Mouse (Mus musculus) kidney, adult 9 months (tissue): Measurements from ENCODE around the gene Arhgap44.

ENCODE experiments used
- DNase-seq: peaks from one replicate; pipeline ENCODE4 v3.0.0; 2022

Gene Arhgap44

DNA sequence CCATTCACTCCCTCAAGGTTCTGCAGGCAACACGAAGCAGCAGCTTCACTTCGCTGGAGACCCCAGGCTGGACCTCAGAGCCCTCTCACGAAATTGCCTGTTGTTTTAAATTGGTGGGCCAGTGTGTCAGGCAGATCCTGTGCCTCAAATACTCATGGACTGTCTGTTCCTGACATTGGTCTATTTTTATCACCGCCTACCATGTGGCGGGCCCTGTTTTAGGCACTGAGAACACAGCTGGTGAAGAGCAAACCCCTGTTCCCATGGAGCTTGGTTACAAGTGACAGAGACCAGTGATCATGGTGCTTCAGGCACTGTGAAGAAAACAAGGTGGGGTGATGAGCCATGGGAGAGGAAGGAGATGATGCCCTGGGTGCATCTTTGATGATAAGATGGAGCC is 93.2 kb downstream of the Arhgap44 start:
- no peak for DNase-seq

- no peak for DNase-seq
Observed at GRCm38 (mm10) chr11:65069051-65069450, 93.7 kb downstream of the Arhgap44 start.

DNA sequence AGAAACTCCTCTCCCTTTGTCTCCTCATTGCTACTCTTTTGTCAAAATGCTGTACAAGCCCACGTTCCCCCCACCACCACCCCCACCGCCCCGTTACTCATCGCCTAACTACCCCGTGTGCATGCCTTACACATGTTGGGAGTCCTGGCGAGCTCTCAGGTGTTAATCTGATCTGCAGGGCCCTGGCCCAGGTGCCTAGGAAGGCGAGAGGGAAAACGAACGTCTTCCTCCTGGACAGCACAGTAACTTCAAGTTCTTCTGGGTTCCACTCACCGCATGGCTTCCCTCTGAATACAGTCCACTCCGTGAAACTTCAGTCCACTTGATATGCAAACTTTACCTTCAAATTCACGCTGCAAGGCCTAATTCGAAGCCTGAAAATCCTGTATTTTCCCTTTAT is 97.6 kb downstream of the Arhgap44 start:
- DNase-seq: no peak

- peak; percentile 10 for DNase-seq
Observed at GRCm38 (mm10) chr11:65061437-65061836, 101.3 kb downstream of the Arhgap44 start.

GRCm38 (mm10) chr11:65059531-65059930 is 103.2 kb downstream of the Arhgap44 start:
- no peak for DNase-seq

GRCm38 (mm10) chr11:65058224-65058908 is 104.4 kb downstream of the Arhgap44 start:
- no peak for DNase-seq

DNA sequence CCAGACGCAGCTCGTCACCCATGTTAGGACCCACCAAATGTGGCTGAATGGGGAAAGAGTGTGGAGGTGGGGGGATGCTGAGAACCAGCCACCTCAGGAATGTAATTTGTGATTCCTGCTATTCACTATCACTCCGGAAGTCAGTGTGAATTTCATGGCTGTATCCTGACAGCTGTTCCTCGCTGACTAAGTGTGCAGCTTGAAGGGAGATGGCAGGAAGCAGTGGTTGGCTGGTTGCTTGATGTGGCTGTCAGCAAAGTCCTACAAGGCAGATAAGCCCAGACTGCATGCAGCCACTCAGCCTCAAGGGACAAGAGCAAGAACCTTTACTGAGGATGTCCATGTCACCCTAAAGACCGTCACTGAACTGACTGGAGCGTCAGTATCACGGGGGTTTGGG is 107.2 kb downstream of the Arhgap44 start:
- DNase-seq: no peak

DNA sequence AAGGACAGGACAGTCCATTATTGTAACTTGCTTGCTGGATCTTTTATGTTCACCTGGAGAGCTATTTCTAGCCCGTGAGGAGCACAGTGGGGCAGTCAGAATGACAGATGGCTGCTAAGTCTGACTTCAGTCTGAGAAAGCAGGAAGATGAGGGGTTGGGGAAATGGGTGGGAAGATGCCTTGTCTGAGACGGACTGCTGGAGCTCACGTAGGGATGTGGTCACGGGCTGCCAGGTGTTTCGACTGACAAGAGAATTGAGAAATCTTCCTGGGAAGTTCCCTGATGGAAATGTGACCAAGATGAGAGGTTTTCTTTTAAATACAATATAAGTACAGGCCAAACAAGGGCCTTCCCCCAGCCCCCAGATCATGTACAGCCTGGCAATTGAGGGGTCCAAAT is 108.5 kb downstream of the Arhgap44 start:
- DNase-seq: no peak

DNA sequence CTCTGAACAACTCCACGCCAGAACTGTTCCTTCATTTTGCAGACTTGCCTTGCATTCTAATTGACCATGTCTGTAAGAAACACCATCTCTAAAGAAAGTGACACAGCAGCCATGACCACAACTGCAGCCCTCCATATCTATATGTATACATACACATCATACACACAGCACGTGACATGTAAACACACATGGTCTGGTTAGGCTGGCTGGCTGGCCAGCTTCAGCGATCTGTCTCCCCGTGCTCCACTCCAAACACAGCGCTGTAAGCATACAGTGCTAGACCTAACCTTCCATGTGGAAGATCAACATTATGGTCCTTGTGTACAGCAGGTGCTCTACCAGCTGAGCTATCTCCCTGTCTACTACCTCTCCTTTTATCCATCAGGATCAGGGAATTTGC is 111.9 kb downstream of the Arhgap44 start:
- no peak for DNase-seq

DNA sequence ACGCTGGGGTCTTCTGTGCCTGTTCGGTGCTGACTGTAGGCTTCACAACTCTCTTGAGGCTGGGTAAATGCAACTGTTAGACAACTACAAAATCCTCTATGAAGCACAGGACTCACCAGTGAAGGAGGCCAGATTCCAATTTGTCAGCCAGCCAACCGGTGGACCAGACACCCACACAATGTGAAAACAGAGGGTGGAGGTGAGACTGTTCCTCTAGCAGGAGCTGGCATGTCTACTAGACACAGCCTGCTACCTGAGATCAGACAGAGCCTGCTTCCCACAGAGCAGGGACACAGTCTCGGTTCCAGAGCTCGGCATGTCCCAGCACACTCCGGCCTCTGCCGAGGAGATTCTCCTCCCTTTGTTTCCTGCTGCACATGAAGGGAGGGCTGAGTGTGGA is 113.7 kb downstream of the Arhgap44 start:
- DNase-seq: no peak

- no peak for DNase-seq
Observed at GRCm38 (mm10) chr11:65040556-65040955, 122.2 kb downstream of the Arhgap44 start.

DNA sequence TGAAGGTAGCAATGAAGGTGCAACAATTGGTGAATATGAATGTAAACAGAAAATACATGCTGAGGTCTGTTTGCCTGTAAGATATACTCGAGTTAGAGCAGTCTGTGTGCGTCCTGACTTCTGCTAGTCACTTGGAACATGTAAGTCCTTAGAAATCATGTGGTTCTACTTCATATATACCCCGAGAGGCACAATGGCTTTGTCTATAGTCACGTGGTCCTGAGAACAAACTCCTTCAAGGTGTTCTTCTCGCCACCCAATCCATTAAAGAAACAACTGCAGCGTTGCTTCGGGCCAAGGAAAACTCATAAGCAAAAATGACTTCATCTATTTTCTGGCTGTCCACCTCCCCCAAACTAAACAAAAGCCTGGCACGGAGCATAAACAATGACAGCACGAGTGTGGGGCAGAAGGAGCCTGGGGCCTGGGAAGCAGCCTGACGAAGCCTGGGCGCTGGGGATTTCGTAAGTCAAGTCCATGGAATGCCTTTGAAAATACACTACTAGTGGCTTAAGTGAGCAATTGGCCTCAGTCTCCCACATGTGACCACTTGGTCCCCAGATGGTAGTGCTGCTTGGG is 123.2 kb downstream of the Arhgap44 start:
- DNase-seq: no peak

DNA sequence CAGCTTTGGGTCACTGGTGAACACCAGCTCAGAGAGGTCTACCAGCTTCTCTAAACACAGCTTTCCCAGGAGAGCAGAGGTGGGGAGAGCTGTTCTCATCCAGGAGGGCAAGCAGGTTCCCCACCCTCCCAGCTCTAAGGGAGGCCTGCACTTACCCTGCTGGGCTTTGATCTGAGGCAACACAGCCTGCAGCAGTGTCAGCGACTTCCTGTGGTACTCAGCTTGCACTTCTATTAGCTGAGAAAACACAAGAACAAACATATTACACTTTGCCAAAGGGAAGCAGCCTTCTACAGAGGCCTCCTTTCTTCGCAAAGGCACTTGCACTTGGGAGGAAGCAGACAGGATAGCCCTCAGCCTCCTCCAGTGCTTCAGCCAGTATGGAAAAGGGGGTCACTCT is 123.8 kb downstream of the Arhgap44 start:
- DNase-seq: no peak

GRCm38 (mm10) chr11:65032221-65032620 is 130.5 kb downstream of the Arhgap44 start:
- DNase-seq: peak; percentile 66

- DNase-seq: peak; percentile 66
Observed at GRCm38 (mm10) chr11:65030201-65030600, 132.6 kb downstream of the Arhgap44 start.

DNA sequence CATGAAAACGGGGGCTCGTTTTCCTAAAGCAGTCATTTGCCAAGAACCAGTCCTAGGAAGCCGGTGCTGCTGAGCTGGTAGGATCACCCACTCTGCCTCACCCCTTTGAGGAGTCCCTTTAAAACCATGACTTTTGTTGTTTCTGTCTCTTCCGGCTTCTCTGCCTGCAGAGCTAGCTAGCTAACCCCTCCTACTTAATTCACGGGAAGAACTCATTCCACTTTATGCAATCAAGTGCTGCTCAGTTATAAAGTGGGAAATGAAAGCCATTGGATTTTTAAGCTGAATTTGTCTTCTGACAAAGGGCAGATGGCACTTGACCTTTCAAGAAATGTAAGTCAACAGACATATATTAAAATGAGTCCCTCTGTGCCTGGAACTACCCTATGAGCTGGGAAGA is 134.7 kb downstream of the Arhgap44 start:
- DNase-seq: no peak

GRCm38 (mm10) chr11:65022771-65023170 is 140.0 kb downstream of the Arhgap44 start:
- no peak for DNase-seq

DNA sequence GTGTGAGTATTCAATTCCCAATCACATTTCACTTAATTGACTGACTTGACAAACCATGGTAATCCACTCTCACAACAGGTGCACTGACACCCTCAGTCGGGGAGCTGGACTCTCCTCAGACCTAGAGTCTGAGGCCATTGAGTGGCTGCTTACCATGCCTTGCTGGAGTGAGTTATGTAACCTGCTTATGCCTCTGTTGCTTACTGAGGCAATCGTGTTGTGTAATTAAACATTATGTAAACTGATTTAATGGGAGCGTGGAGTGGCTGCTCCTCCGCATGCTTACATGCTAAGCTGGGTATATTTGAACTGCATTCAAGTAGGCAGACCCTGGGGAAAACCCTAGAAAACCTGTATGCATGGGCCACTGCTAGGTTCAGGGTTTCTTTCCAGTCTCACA is 142.0 kb downstream of the Arhgap44 start:
- DNase-seq: no peak

- DNase-seq: no peak
Observed at GRCm38 (mm10) chr11:65016754-65017153, 146.0 kb downstream of the Arhgap44 start.

- peak; percentile 39 for DNase-seq
Observed at GRCm38 (mm10) chr11:65013906-65014305, 148.9 kb downstream of the Arhgap44 start.

GRCm38 (mm10) chr11:65006047-65006446 is 156.7 kb downstream of the Arhgap44 start:
- no peak for DNase-seq

DNA sequence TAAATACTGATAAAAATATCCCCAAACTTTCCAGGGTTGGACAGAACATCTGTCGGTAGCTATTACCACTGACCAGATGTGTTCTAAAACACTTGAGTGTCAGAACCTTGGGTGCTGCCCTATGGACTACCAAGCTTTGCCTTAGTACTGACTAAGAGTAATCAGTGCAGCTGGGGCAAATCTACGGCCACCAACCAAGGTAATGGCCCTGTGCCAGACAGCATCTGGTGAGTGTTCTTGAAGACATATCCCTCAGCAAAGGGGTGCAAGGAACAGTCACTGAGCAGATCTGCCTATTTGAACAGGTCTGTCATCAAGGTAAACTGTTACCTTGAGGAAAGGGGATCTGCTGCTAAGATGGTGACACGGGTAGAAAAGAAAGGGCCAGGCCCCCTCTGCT is 157.9 kb downstream of the Arhgap44 start:
- DNase-seq: no peak

DNA sequence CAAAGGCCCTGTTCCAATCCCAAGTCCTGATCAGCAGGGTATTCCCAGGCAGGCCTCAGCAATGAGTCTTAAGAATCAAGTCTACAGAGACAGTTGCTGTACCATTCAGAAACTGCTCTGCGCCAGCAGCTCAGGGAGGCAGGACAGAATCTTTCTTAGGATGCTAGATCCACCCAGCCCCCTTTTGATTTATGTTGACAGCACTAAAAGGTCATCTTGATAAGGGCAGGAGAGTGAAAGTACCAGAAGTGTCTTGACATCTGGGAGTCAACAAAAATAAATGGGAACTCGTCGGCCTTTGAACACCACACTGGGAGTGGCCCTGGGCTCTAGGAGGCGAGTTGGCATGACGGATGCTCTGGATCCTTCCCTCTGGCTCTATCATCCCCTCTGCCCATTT is 159.2 kb downstream of the Arhgap44 start:
- DNase-seq: no peak

GRCm38 (mm10) chr11:65001729-65002128 is 161.0 kb downstream of the Arhgap44 start:
- DNase-seq: no peak

DNA sequence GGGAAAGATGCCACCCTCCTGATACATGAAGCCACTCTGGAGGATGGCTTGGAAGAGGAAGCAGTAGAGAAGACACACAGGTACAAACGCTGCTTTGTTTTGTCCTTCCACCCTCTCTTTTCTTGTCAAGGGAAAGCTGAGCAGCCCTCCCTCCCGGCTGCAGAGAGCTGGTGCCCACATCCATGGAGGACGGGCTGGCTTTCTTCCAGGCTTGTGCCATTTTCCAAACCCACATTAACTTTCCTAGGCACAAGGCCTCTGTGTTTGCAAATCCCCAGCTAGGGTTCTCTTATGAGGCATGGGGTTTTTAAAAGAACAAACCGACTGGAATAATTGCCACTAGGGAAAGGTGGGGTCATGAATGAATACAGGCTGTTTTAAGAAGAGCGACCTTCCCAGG is 163.1 kb downstream of the Arhgap44 start:
- no peak for DNase-seq
